Mouse (Mus musculus) gonadal fat pad, adult 2 months (tissue): ENCODE results near the gene Qdpr. TPM values are rescaled to one million over a fixed set of nuclear protein-coding genes. Genes with fewer than 3 reads are reported as not detected.
"Not testable (repeated sequence)": the region's sequence is repeated elsewhere in the genome, so short reads cannot be mapped to it uniquely, and the experiment has no call there.

Source experiments
- DNase-seq: peaks from one replicate; pipeline ENCODE4 v3.0.0-alpha.2; 2012; ENCODE audit warnings: low read depth
- polyA plus RNA-seq: library from polyadenylated mRNA; depleted of rRNA; stranded (reverse); fragments of >200 nt; gene quantifications from 2 replicates; pipeline ENCODE4 v1.2.3, GENCODE M21; 2012

The Qdpr gene
- polyA plus RNA-seq, 1 experiment: 187 TPM

- no peak for DNase-seq
These were observed 3.4 kb upstream of the Qdpr start, which contains the start of gene Clrn2 for GRCm38 (mm10) chr5:45453451-45453850. Gene Clrn2 (plus strand): TSS chr5:45453751.

GRCm38 (mm10) chr5:45449206-45449605, 830 bp downstream of the Qdpr start:
- DNase-seq: no peak

GRCm38 (mm10) chr5:45448676-45449075, 1.4 kb downstream of the Qdpr start:
- no peak for DNase-seq

- DNase-seq: no peak
These were observed 5.8 kb downstream of the Qdpr start for GRCm38 (mm10) chr5:45444130-45444832.

GRCm38 (mm10) chr5:45441745-45442144, 8.3 kb downstream of the Qdpr start:
- DNase-seq: no peak

- DNase-seq: no peak
These were observed 8.9 kb downstream of the Qdpr start for GRCm38 (mm10) chr5:45441124-45441523.

GRCm38 (mm10) chr5:45438301-45438700, 11.7 kb downstream of the Qdpr start:
- DNase-seq: no peak

- DNase-seq: no peak
These were observed 12.2 kb downstream of the Qdpr start for GRCm38 (mm10) chr5:45437826-45438225.

- no peak for DNase-seq
These were observed 13.8 kb downstream of the Qdpr start for GRCm38 (mm10) chr5:45435967-45436950.

- no peak for DNase-seq
These were observed 22.1 kb downstream of the Qdpr start for GRCm38 (mm10) chr5:45427891-45428290.

GRCm38 (mm10) chr5:45426416-45427034, 23.5 kb downstream of the Qdpr start:
- DNase-seq: no peak

GRCm38 (mm10) chr5:45425771-45426170, 24.3 kb downstream of the Qdpr start:
- DNase-seq: not testable (repeated sequence)

GRCm38 (mm10) chr5:45424021-45424886, 25.8 kb downstream of the Qdpr start:
- no peak for DNase-seq

- no peak for DNase-seq
These were observed 27.9 kb downstream of the Qdpr start for GRCm38 (mm10) chr5:45421881-45422844.

- no peak for DNase-seq
These were observed 30.0 kb downstream of the Qdpr start for GRCm38 (mm10) chr5:45419841-45420638.

GRCm38 (mm10) chr5:45417859-45418443, 32.1 kb downstream of the Qdpr start:
- no peak for DNase-seq

- DNase-seq: no peak
These were observed 33.6 kb downstream of the Qdpr start for GRCm38 (mm10) chr5:45416478-45416877.

GRCm38 (mm10) chr5:45406129-45406528, 43.9 kb downstream of the Qdpr start:
- no peak for DNase-seq

- DNase-seq: no peak
These were observed 47.4 kb downstream of the Qdpr start for GRCm38 (mm10) chr5:45402632-45403031.
